Mouse (Mus musculus): ENCODE data around the gene Kif26a. TPM values are rescaled to one million over a fixed set of nuclear protein-coding genes. Genes with fewer than 3 reads are reported as not detected.

The Kif26a gene
- polyA plus RNA-seq, 1 experiment: 0.02 TPM

DNA sequence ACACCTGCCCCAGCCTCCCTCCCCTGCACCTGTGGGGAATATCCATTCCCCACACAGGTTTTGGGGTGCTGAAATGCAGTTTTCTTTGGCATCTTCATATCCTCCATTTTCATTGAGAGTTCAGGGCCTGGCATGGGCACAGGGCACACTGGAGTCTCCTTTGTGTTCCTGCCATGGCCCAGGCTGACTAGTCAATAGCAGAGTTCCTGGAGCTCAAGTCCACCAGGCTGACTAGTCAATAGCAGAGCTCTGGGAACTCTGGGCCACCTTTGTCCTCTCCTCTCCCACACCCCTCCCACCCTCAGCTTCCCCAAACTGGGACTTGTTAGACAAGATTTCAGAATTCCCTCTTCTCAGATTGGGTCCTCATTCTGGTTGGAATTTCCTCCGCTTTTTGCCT, 25.6 kb downstream of the Kif26a start:
- TF ChIP-seq MYOD1 (IDR thresholded peaks at IDR 0.05; ENCODE audit: control insufficient read depth in 1 of 3, insufficient read length in 2 of 3, low read depth in 2 of 3) (no peak), POLR2A (IDR thresholded peaks at IDR 0.05; ENCODE audit: insufficient read length, low read depth) (no peak), CEBPB (IDR thresholded peaks at IDR 0.05; ENCODE audit: insufficient read depth, poor library complexity, severe bottlenecking) (no peak), SRF (IDR thresholded peaks at IDR 0.05; ENCODE audit: control insufficient read depth, insufficient read length, low read depth) (no peak), MAX (IDR thresholded peaks at IDR 0.05; ENCODE audit: low read depth) (no peak), TCF12 (IDR thresholded peaks at IDR 0.05; ENCODE audit: insufficient read depth, poor library complexity, severe bottlenecking) (no peak), REST (IDR thresholded peaks at IDR 0.05; ENCODE audit: insufficient read depth, insufficient read length) (no peak), POLR2AphosphoS2 (IDR thresholded peaks at IDR 0.05; ENCODE audit: insufficient read length, low read depth) (no peak), E2F4 (IDR thresholded peaks at IDR 0.05; ENCODE audit: insufficient read depth) (no peak), TCF3 (IDR thresholded peaks at IDR 0.05; ENCODE audit: insufficient read length, low read depth) (no peak), MYOG (IDR thresholded peaks at IDR 0.05; ENCODE audit: control insufficient read depth in 1 of 3, insufficient read depth in 1 of 3, insufficient read length in 2 of 3, low read depth in 2 of 3) (no peak), USF1 (IDR thresholded peaks at IDR 0.05; ENCODE audit: low read depth) (no peak)
- no peak overlapping the region for H3ac ChIP-seq (ENCODE audit: control insufficient read depth, insufficient read length)
- no peak overlapping the region for H3K4me3 ChIP-seq
- H3K4me2 ChIP-seq (ENCODE audit: low read depth): no peak overlapping the region
- H3K36me3 ChIP-seq (ENCODE audit: control insufficient read depth, insufficient read depth): no peaks in the 10 kb centered on the region
- no peaks in the 10 kb centered on the region for H3K79me2 ChIP-seq (ENCODE audit: control insufficient read depth, insufficient read depth)
- peaks cover 77% of the 10 kb centered on the region for H3K27me3 ChIP-seq (ENCODE audit: control insufficient read depth, insufficient read depth, insufficient read length)

DNA sequence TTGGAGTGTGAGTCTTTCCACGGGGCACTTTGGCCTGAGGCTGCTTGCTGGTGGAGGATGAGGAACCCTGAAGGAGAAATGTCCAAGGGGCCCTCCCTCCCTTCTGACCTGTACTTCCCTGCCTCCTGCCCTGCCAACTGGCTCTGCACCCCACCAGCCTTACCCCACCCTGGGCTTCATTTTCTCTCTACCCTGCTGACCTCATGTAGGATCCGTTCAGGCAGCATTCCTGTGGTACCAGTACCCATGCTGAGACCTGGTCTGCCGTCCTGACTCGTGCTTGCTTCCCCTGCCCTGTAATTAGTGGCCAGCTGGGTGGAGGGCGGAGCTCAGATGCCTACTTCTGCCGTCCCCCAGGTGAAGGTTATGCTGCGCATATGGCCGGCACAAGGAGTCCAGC, 26.2 kb downstream of the Kif26a start:
- Histone ChIP-seq H3K36me3 (ENCODE audit: control insufficient read depth, insufficient read depth) (no peaks in the 10 kb centered on the region), H3K27me3 (ENCODE audit: control insufficient read depth, insufficient read depth, insufficient read length) (peaks cover 78% of the 10 kb centered on the region), H3K4me3 (no peak overlapping the region), H3K79me2 (ENCODE audit: control insufficient read depth, insufficient read depth) (no peaks in the 10 kb centered on the region), H3K4me2 (ENCODE audit: low read depth) (no peak overlapping the region), H3ac (ENCODE audit: control insufficient read depth, insufficient read length) (no peak overlapping the region)
- TF ChIP-seq REST (IDR thresholded peaks at IDR 0.05; ENCODE audit: insufficient read depth, insufficient read length) (no peak), CEBPB (IDR thresholded peaks at IDR 0.05; ENCODE audit: insufficient read depth, poor library complexity, severe bottlenecking) (no peak), E2F4 (IDR thresholded peaks at IDR 0.05; ENCODE audit: insufficient read depth) (no peak), SRF (IDR thresholded peaks at IDR 0.05; ENCODE audit: control insufficient read depth, insufficient read length, low read depth) (no peak)

DNA sequence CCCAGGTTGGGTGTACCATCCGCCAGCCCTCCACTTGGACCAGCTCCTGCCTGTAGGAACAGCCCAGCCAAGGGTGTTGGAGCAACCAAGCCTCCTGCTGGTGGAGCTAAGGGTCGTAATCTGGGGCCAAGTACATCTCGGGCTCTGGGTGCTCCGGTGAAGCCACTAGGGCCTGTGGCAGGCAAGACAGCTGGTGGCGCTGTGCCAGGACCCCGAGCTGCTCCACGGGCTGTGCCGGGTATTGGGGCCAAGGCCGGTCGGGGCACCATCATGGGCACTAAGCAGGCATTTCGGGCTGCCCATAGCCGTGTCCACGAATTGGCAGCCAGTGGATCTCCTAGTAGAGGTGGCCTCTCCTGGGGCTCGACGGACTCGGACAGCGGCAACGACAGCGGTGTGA, 31.7 kb downstream of the Kif26a start:
- Histone ChIP-seq H3K4me3 (no peak overlapping the region), H3K36me3 (ENCODE audit: control insufficient read depth, insufficient read depth) (no peaks in the 10 kb centered on the region), H3K79me2 (ENCODE audit: control insufficient read depth, insufficient read depth) (no peaks in the 10 kb centered on the region), H3K27me3 (ENCODE audit: control insufficient read depth, insufficient read depth, insufficient read length) (peaks cover 83% of the 10 kb centered on the region), H3ac (ENCODE audit: control insufficient read depth, insufficient read length) (no peak overlapping the region), H3K4me2 (ENCODE audit: low read depth) (no peak overlapping the region)
- TF ChIP-seq TCF12 (IDR thresholded peaks at IDR 0.05; ENCODE audit: insufficient read depth, poor library complexity, severe bottlenecking) (no peak), POLR2AphosphoS2 (IDR thresholded peaks at IDR 0.05; ENCODE audit: insufficient read length, low read depth) (no peak)

DNA sequence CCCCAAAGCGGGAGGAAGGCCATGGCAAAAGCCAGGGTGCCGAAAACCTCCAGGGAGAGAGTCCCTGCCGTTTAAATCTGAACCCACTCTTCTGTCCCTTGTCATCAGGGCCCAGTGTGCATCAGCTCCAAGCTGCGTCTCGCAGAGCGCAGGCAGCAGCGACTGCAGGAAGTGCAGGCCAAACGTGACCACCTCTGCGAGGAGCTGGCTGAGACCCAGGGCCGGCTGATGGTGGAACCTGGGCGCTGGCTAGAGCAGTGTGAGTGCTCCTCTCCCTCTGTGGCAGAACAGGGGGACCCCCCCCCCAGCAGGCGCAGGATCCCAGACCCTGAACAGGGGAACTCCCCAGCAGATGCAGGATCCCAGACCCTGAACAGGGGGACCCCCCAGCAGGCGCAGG, 33.7 kb downstream of the Kif26a start:
- H3K27me3 ChIP-seq (ENCODE audit: control insufficient read depth, insufficient read depth, insufficient read length): peaks cover 80% of the 10 kb centered on the region
- H3K4me2 ChIP-seq (ENCODE audit: low read depth): no peak overlapping the region
- no peak overlapping the region for H3ac ChIP-seq (ENCODE audit: control insufficient read depth, insufficient read length)
- H3K36me3 ChIP-seq (ENCODE audit: control insufficient read depth, insufficient read depth): no peaks in the 10 kb centered on the region
- H3K79me2 ChIP-seq (ENCODE audit: control insufficient read depth, insufficient read depth): no peaks in the 10 kb centered on the region
- TF ChIP-seq POLR2AphosphoS2 (IDR thresholded peaks at IDR 0.05; ENCODE audit: insufficient read length, low read depth) (no peak), MYOD1 (IDR thresholded peaks at IDR 0.05; ENCODE audit: control insufficient read depth in 1 of 3, insufficient read length in 2 of 3, low read depth in 2 of 3) (no peak), SRF (IDR thresholded peaks at IDR 0.05; ENCODE audit: control insufficient read depth, insufficient read length, low read depth) (no peak), CEBPB (IDR thresholded peaks at IDR 0.05; ENCODE audit: insufficient read depth, poor library complexity, severe bottlenecking) (no peak), POLR2A (IDR thresholded peaks at IDR 0.05; ENCODE audit: insufficient read length, low read depth) (no peak), REST (IDR thresholded peaks at IDR 0.05; ENCODE audit: insufficient read depth, insufficient read length) (no peak), USF1 (IDR thresholded peaks at IDR 0.05; ENCODE audit: low read depth) (no peak)
- H3K4me3 ChIP-seq: no peak overlapping the region

DNA sequence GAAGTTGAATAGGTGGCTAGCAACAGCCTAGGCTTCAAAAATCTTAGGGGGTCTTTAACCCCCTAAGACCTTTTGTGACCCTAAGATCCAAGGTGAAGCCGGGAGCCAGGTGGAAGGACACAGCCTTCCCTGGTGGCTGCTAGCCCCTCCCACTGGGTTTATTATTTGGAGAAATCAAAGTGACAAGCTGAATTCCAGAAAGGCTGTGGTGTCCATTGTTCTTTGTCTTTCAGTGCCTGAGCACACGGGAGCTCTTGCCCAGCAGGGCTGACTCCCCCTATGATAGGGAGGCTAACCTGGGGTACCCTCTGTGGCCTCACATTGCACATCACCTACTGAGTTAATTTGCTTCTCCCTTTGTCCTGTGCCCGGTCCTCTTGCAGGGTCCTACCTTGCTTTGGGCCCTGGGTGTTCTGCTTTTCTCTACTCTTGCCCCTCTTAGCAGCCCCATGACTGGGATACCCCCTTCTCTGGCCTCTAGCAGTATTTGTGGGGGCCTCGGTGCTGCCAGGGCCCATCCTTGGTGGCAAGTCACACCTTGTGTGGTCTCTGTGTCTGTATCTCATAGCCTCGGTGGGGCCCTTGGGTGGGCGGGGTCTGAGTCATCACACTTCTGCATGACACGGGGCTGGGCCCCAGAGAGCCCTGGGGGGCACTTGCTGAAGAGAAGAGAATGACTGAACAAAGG, 36.1 kb downstream of the Kif26a start:
- H3K4me2 ChIP-seq (ENCODE audit: low read depth): no peak overlapping the region
- no peak overlapping the region for H3K4me3 ChIP-seq
- TF ChIP-seq TCF3 (IDR thresholded peaks at IDR 0.05; ENCODE audit: insufficient read length, low read depth) (no peak), MYOG (IDR thresholded peaks at IDR 0.05; ENCODE audit: control insufficient read depth in 1 of 3, insufficient read depth in 1 of 3, insufficient read length in 2 of 3, low read depth in 2 of 3) (no peak), POLR2AphosphoS2 (IDR thresholded peaks at IDR 0.05; ENCODE audit: insufficient read length, low read depth) (no peak), E2F4 (IDR thresholded peaks at IDR 0.05; ENCODE audit: insufficient read depth) (no peak), MYOD1 (IDR thresholded peaks at IDR 0.05; ENCODE audit: control insufficient read depth in 1 of 3, insufficient read length in 2 of 3, low read depth in 2 of 3) (no peak), POLR2A (IDR thresholded peaks at IDR 0.05; ENCODE audit: insufficient read length, low read depth) (no peak), REST (IDR thresholded peaks at IDR 0.05; ENCODE audit: insufficient read depth, insufficient read length) (no peak)
- no peaks in the 10 kb centered on the region for H3K79me2 ChIP-seq (ENCODE audit: control insufficient read depth, insufficient read depth)
- H3ac ChIP-seq (ENCODE audit: control insufficient read depth, insufficient read length): no peak overlapping the region
- peaks cover 64% of the 10 kb centered on the region for H3K27me3 ChIP-seq (ENCODE audit: control insufficient read depth, insufficient read depth, insufficient read length)
- no peaks in the 10 kb centered on the region for H3K36me3 ChIP-seq (ENCODE audit: control insufficient read depth, insufficient read depth)

All from myocyte (in vitro differentiated cells).